Comparison of ENCODE assay signal across 11 mouse cellular contexts in genomic region chr17:83695785-83696184, GRCm38 (mm10). TPM values are rescaled to one million over a fixed set of nuclear protein-coding genes. Genes with fewer than 3 reads are reported as not detected.
DNase-seq lines count a peak whose midpoint lies in the region; ATAC-seq lines count a peak whose summit lies in the region.
"Had no signal": no experiment of that assay in that cellular context is flagged by ENCODE, and none has a peak within 500 bp of the region (broad histone marks: within the 10 kb centered on the region; RNA-seq: fewer than 3 reads in every experiment).

No protein-coding gene starts in this region.

- H3K4me1 ChIP-seq in forebrain, embryonic 14.5 days (ENCODE audit: control insufficient read depth, insufficient read depth, low read length), result no peaks in the 10 kb centered on the region

- no peaks in the 10 kb centered on the region for H3K36me3 ChIP-seq in forebrain, embryonic 14.5 days (ENCODE audit: control insufficient read depth, insufficient read depth, low read length)

- WGBS in forebrain, embryonic 14.5 days, result 58% methylated on average over 2 of the region's 2 CpGs

- H3K27me3 ChIP-seq in forebrain, embryonic 14.5 days (replicated peaks; ENCODE audit: control insufficient read depth, insufficient read depth, low read length), result no peaks in the 10 kb centered on the region

- H3K4me3 ChIP-seq in forebrain, embryonic 14.5 days (ENCODE audit: low read depth, low read length), result no peak overlapping the region

- no peak overlapping the region for H3K4me2 ChIP-seq in forebrain, embryonic 14.5 days (ENCODE audit: low read length)
- H3K4me2 ChIP-seq: liver, embryonic 11.5 days had no signal

- H3K9ac ChIP-seq in forebrain, embryonic 14.5 days (ENCODE audit: low read length), result no peak overlapping the region

- ATAC-seq in granulocyte monocyte progenitor cell, adult 5-6 weeks (replicated peaks; ENCODE audit: poor library complexity, severe bottlenecking), result peak; percentile 99
- ATAC-seq in forebrain, embryonic 14.5 days, result no peak

- DNase-seq in lung, postnatal 25 days (ENCODE audit: low spot score), result peak; percentile 39
- DNase-seq in lung, postnatal 14 days, result no peak
- DNase-seq in natural killer cell, adult 2 months (ENCODE audit: low spot score in 2 of 2), result peak; percentile 52 to 64
- DNase-seq in thymus, postnatal 36 days, result peak; percentile 29 to 50
- no peak for DNase-seq in gastrocnemius, postnatal 25 days
- no peak for DNase-seq in embryo, embryonic 9.5 days (ENCODE audit: extremely low spot score)
- no peak for DNase-seq in forebrain, embryonic 14.5 days (ENCODE audit: low spot score)
- DNase-seq: cerebellum, adult 11-12 months; kidney, adult 18-20 months had no signal

- H3K27ac ChIP-seq in forebrain, embryonic 14.5 days (ENCODE audit: low read depth, low read length), result no peak overlapping the region

- H3K9me3 ChIP-seq in forebrain, embryonic 14.5 days (replicated peaks; ENCODE audit: control insufficient read depth, low read length), result no peaks in the 10 kb centered on the region

RNA-seq across cellular contexts. Expression of gene Mta3, which starts 10.2 kb away (rescaled TPM):
- 21.3 and 30.7 TPM in 2 replicates for total RNA-seq in granulocyte monocyte progenitor cell, adult 5-6 weeks (2014; fragmentation: Nextera tagmentation)
- 15.2 and 21.1 TPM in 2 replicates for total RNA-seq in granulocyte monocyte progenitor cell, adult 5-6 weeks (2017)
- total RNA-seq in gastrocnemius, postnatal 25 days (2021), result 1 to 10 TPM; 8.8 to 8.9 TPM
- polyA plus RNA-seq in forebrain, embryonic 14.5 days (2014; fragmentation: Nextera tagmentation; extraction: Ambion mirVana), result 26.5 and 28.1 TPM in 2 replicates

Comparison
In these comparisons a context has a peak if more than half of its experiments do, and no peak if none do; other contexts are left out.
1. DNase-seq: peak in lung, postnatal 25 days (single experiment), natural killer cell, adult 2 months (2 of 2) and thymus, postnatal 36 days (2 of 2); none in lung, postnatal 14 days (single experiment), gastrocnemius, postnatal 25 days (single experiment), embryo, embryonic 9.5 days (single experiment) and forebrain, embryonic 14.5 days (single experiment).